Mouse (Mus musculus): ENCODE results near the gene Dnaja4.

DNA sequence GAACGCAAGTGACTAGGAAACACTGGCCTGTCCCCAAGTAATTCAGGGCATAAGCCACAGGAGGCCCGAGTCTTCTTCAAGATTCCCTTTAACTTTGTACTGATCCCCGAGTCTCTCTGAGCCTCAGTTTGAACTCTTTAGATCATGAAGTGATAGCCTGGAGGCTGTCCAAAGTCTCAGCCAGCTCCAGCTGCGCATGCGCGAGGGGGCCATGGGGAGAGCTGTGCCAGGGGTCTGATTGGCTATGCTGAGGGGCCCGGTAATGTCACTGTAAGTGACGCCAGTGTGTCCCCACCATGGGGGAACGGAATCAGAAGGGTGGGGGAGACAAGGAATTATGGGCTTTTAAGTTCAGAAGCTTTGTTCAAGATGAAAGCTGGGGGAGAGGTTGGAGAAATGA, 34.3 kb upstream of the Dnaja4 start:
- no peak for TF ChIP-seq CTCF (IDR thresholded peaks at IDR 0.05; ENCODE audit: low read depth, low read length)
- no peak for TF ChIP-seq POLR2A (IDR thresholded peaks at IDR 0.05; ENCODE audit: extremely low read depth, insufficient read depth, low read length)
